In the genomic region with DNA sequence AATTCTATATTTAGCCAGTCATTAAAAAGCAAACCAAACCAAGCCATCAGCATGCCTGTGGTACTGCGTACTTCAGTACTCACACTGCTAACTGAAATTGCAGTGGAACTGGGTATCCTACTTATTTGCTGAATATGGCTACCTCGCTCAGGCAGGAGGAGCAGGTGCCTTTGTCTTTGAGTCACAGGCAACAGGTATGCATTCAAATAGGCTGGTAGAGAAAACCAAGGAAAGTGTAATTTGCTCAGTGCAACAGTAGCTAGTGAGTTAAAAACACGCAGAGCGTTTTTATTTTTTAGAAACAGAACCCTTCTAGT, we compare ENCODE assay signal across 8 mouse cellular contexts. TPM values are rescaled to one million over a fixed set of nuclear protein-coding genes. Genes with fewer than 3 reads are reported as not detected.
DNase-seq lines count a peak whose midpoint lies in the region; ATAC-seq lines count a peak whose summit lies in the region.

No protein-coding gene starts in this region.

- H3K27ac ChIP-seq in kidney, embryonic 14.5 days (ENCODE audit: low read depth, low read length), result peak overlapping the region; percentile 39; the same call in 1 of the 2 replicates
- no peak overlapping the region for H3K27ac ChIP-seq in hindbrain, embryonic 12.5 days
- no peak overlapping the region for H3K27ac ChIP-seq in midbrain, embryonic 11.5 days (ENCODE audit: low read depth, low read length)

- peak overlapping the region; percentile 47 for H3K4me3 ChIP-seq in kidney, embryonic 14.5 days (ENCODE audit: low read length)
- H3K4me3 ChIP-seq in hindbrain, embryonic 12.5 days, result peak overlapping the region; percentile 53
- peak overlapping the region; percentile 52 for H3K4me3 ChIP-seq in midbrain, embryonic 11.5 days (ENCODE audit: low read depth, low read length)

- no peaks in the 10 kb centered on the region for H3K36me3 ChIP-seq in kidney, embryonic 14.5 days (ENCODE audit: control insufficient read depth, insufficient read depth, low read length)
- no peaks in the 10 kb centered on the region for H3K36me3 ChIP-seq in hindbrain, embryonic 12.5 days
- H3K36me3 ChIP-seq in midbrain, embryonic 11.5 days (ENCODE audit: control insufficient read depth, insufficient read depth, low read length), result no peaks in the 10 kb centered on the region

- intact Hi-C loops in left cerebral cortex, postnatal 36 days (cut with DNase I), result no loop called here

- H3K4me1 ChIP-seq in kidney, embryonic 14.5 days (ENCODE audit: control insufficient read depth, insufficient read depth, low read length), result no peaks in the 10 kb centered on the region
- peaks cover 5% of the 10 kb centered on the region; the same call in 1 of the 2 replicates for H3K4me1 ChIP-seq in hindbrain, embryonic 12.5 days
- H3K4me1 ChIP-seq in midbrain, embryonic 11.5 days (ENCODE audit: control insufficient read depth, insufficient read depth, low read length), result no peaks in the 10 kb centered on the region

- H3K9ac ChIP-seq in kidney, embryonic 14.5 days (ENCODE audit: low read depth, low read length), result peak overlapping the region; percentile 58
- peak overlapping the region; percentile 59; the same call in 1 of the 2 replicates for H3K9ac ChIP-seq in hindbrain, embryonic 12.5 days
- peak overlapping the region; percentile 75 for H3K9ac ChIP-seq in midbrain, embryonic 11.5 days (ENCODE audit: low read length)

- peak; percentile 63 for ATAC-seq in kidney, embryonic 14.5 days (ENCODE audit: low FRiP score, low TSS enrichment)
- peak; percentile 22 for ATAC-seq in activated CD4-positive, CD25-positive, alpha-beta regulatory T cell, adult 4 months
- ATAC-seq in hindbrain, embryonic 12.5 days (ENCODE audit: low FRiP score), result peak; percentile 19; the same call in 1 of the 2 replicates
- ATAC-seq in midbrain, embryonic 11.5 days (ENCODE audit: low FRiP score), result peak; percentile 51

- WGBS in kidney, embryonic 14.5 days, result 13% methylated on average over 4 of the region's 4 CpGs
- WGBS in hindbrain, embryonic 12.5 days, result 13% methylated on average over 4 of the region's 4 CpGs
- 15% methylated on average over 4 of the region's 4 CpGs for WGBS in midbrain, embryonic 11.5 days

- H3K27me3 ChIP-seq in kidney, embryonic 14.5 days (ENCODE audit: control insufficient read depth, insufficient read depth, low read length), result no peaks in the 10 kb centered on the region
- H3K27me3 ChIP-seq in hindbrain, embryonic 12.5 days, result no peaks in the 10 kb centered on the region
- no peaks in the 10 kb centered on the region for H3K27me3 ChIP-seq in midbrain, embryonic 11.5 days (ENCODE audit: control insufficient read depth, insufficient read depth, low read length)

- DNase-seq in kidney, adult 11 months, result no peak
- no peak for DNase-seq in midbrain, embryonic 11.5 days (ENCODE audit: low spot score, missing footprints)
- no peak for DNase-seq in left cerebral cortex, postnatal 36 days (ENCODE audit: low spot score in 2 of 2)
- no peak for DNase-seq in frontal cortex, postnatal 14 days (ENCODE audit: low spot score in 2 of 2)
- no peak for DNase-seq in right cerebral cortex, postnatal 4 days

- peak overlapping the region; percentile 78 for H3K4me2 ChIP-seq in kidney, embryonic 14.5 days (replicated peaks; ENCODE audit: low read depth, low read length)
- H3K4me2 ChIP-seq in hindbrain, embryonic 12.5 days (replicated peaks), result peak overlapping the region; percentile 83
- H3K4me2 ChIP-seq in midbrain, embryonic 11.5 days, result peak overlapping the region; percentile 81

- H3K9me3 ChIP-seq in kidney, embryonic 14.5 days (ENCODE audit: control insufficient read depth, low read length), result no peaks in the 10 kb centered on the region
- no peaks in the 10 kb centered on the region for H3K9me3 ChIP-seq in hindbrain, embryonic 12.5 days (replicated peaks)
- H3K9me3 ChIP-seq in midbrain, embryonic 11.5 days (ENCODE audit: control insufficient read depth, low read length), result no peaks in the 10 kb centered on the region

RNA-seq across cellular contexts. Expression of a gene that starts 1.9 kb away (rescaled TPM):
- 20.2 and 21.2 TPM in 2 replicates for polyA plus RNA-seq in kidney, embryonic 14.5 days (2014; fragmentation: Nextera tagmentation; extraction: Ambion mirVana)
- 10 to 100 TPM; 13.8 to 26.3 TPM for polyA plus RNA-seq in activated CD4-positive, CD25-positive, alpha-beta regulatory T cell, adult 4 months (2017; shearing (Covaris generic))
- 6.0 and 10.2 TPM in 2 replicates for polyA plus RNA-seq in hindbrain, embryonic 12.5 days (2016; fragmentation: Nextera tagmentation; extraction: Ambion mirVana)
- 7.8 and 8.5 TPM in 2 replicates for polyA plus RNA-seq in midbrain, embryonic 11.5 days (2014; fragmentation: Nextera tagmentation; extraction: Ambion mirVana)
- 1 to 10 TPM; 1.6 to 1.8 TPM for total RNA-seq in left cerebral cortex, postnatal 36 days (2021)

RNA-seq across cellular contexts. Expression of a gene that starts 53.2 kb away (rescaled TPM):
- polyA plus RNA-seq in kidney, embryonic 14.5 days (2014; fragmentation: Nextera tagmentation; extraction: Ambion mirVana), result 13.0 and 22.2 TPM in 2 replicates
- 1 to 10 TPM; 1.8 to 2.6 TPM for polyA plus RNA-seq in activated CD4-positive, CD25-positive, alpha-beta regulatory T cell, adult 4 months (2017; shearing (Covaris generic))
- polyA plus RNA-seq in hindbrain, embryonic 12.5 days (2016; fragmentation: Nextera tagmentation; extraction: Ambion mirVana), result 18.6 and 21.0 TPM in 2 replicates
- polyA plus RNA-seq in midbrain, embryonic 11.5 days (2014; fragmentation: Nextera tagmentation; extraction: Ambion mirVana), result 11.3 and 14.1 TPM in 2 replicates
- total RNA-seq in left cerebral cortex, postnatal 36 days (2021), result 10 to 100 TPM; 23.8 to 26.1 TPM
